In the genomic region with DNA sequence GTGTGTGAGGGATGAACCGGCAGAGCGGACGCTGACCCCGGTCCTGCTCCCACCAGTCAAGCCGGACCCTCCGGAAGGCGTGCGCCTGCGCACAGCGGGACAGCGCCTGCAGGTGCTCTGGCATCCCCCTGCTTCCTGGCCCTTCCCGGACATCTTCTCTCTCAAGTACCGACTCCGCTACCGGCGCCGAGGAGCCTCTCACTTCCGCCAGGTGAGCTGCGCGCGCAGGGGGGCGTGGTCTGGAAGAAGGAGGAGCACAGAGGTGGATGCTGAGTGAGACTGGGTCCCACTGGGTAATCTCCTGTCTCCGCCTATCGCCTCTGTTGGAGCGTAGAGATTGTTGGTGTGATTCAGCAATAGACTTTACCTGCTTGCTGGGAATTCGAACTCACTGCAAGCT, we compare ENCODE assay signal across 9 mouse cellular contexts. TPM values are rescaled to one million over a fixed set of nuclear protein-coding genes. Genes with fewer than 3 reads are reported as not detected.
DNase-seq lines count a peak whose midpoint lies in the region; ATAC-seq and TF ChIP-seq lines count a peak whose summit lies in the region.
"Had no signal": no experiment of that assay in that cellular context is flagged by ENCODE, and none has a peak within 500 bp of the region (broad histone marks: within the 10 kb centered on the region; RNA-seq: fewer than 3 reads in every experiment).

No protein-coding gene starts in this region.

- no peak for TF ChIP-seq CTCF in heart, adult 2 months (IDR thresholded peaks at IDR 0.05)

- intact Hi-C loops in heart, adult 2 months (cut with DNase I), result loop anchor here (5.0 to 10.0 kb wide), 3 partner anchors 81 to 299 kb away; partner anchors contain the start of genes Fem1a, Pot1b and Sh3gl1

- H3K27ac ChIP-seq in heart, adult 2 months, result no peak overlapping the region
- H3K27ac ChIP-seq in heart, embryonic 12.5 days (ENCODE audit: poor library complexity, severe bottlenecking), result no peak overlapping the region
- no peak overlapping the region for H3K27ac ChIP-seq in liver, embryonic 12.5 days
- H3K27ac ChIP-seq in neural tube, embryonic 14.5 days (ENCODE audit: low read depth, low read length), result peak overlapping the region; percentile 55

- WGBS in heart, adult 2 months, result 5% methylated on average over 26 of the region's 26 CpGs
- WGBS in heart, embryonic 12.5 days, result under 1% methylated on average over 26 of the region's 26 CpGs
- WGBS in liver, embryonic 12.5 days (ENCODE audit: insufficient replicate concordance), result 2% methylated on average over 26 of the region's 26 CpGs
- under 1% methylated on average over 26 of the region's 26 CpGs for WGBS in neural tube, embryonic 14.5 days

- TF ChIP-seq POLR2A in heart, adult 2 months (IDR thresholded peaks at IDR 0.05; ENCODE audit: insufficient read depth, low read depth, low read length), result no peak

- H3K27me3 ChIP-seq in heart, adult 2 months (ENCODE audit: control insufficient read depth, insufficient read depth, low read length), result no peaks in the 10 kb centered on the region
- peaks cover 41% of the 10 kb centered on the region for H3K27me3 ChIP-seq in heart, embryonic 12.5 days (replicated peaks)
- peaks cover 25% of the 10 kb centered on the region for H3K27me3 ChIP-seq in liver, embryonic 12.5 days (replicated peaks)
- H3K27me3 ChIP-seq in neural tube, embryonic 14.5 days (ENCODE audit: control insufficient read depth, insufficient read depth, low read length), result no peaks in the 10 kb centered on the region
- H3K27me3 ChIP-seq: CH12.LX had no signal

- TF ChIP-seq EP300 in heart, adult 2 months (IDR thresholded peaks at IDR 0.05; ENCODE audit: insufficient read depth, low read depth, low read length), result no peak

- ATAC-seq in heart, embryonic 12.5 days (ENCODE audit: insufficient number of reproducible peaks, low FRiP score), result no peak
- peak; percentile 25; the same call in 1 of the 2 replicates for ATAC-seq in liver, embryonic 12.5 days
- ATAC-seq in neural tube, embryonic 14.5 days (ENCODE audit: low read depth), result peak; percentile 35

- no peak overlapping the region for H3K9ac ChIP-seq in heart, adult 2 months (ENCODE audit: low read depth, low read length)
- peak overlapping the region; percentile 62 for H3K9ac ChIP-seq in heart, embryonic 12.5 days
- peak overlapping the region; percentile 61 for H3K9ac ChIP-seq in liver, embryonic 12.5 days
- H3K9ac ChIP-seq in neural tube, embryonic 14.5 days (replicated peaks; ENCODE audit: low read depth, low read length), result peak overlapping the region; percentile 44

- H3K36me3 ChIP-seq in heart, adult 2 months (ENCODE audit: control insufficient read depth, insufficient read depth, low read length), result no peaks in the 10 kb centered on the region
- H3K36me3 ChIP-seq in heart, embryonic 12.5 days, result peaks cover 4% of the 10 kb centered on the region
- H3K36me3 ChIP-seq in liver, embryonic 12.5 days, result peaks cover 8% of the 10 kb centered on the region
- no peaks in the 10 kb centered on the region for H3K36me3 ChIP-seq in neural tube, embryonic 14.5 days (ENCODE audit: control insufficient read depth, insufficient read depth, low read length)

- no peaks in the 10 kb centered on the region for H3K79me2 ChIP-seq in heart, adult 2 months (replicated peaks; ENCODE audit: control insufficient read depth, insufficient read depth, low read length)

- 0 out of 2 replicates have a peak overlapping the region, but pooled peaks have one; percentile 8 for H3K4me3 ChIP-seq in heart, adult 2 months
- peak overlapping the region; percentile 51 for H3K4me3 ChIP-seq in heart, embryonic 12.5 days
- peak overlapping the region; percentile 64 for H3K4me3 ChIP-seq in liver, embryonic 12.5 days
- H3K4me3 ChIP-seq in neural tube, embryonic 14.5 days (ENCODE audit: low read depth, low read length), result peak overlapping the region; percentile 44

- peak; percentile 39 to 43 for DNase-seq in heart, adult 2 months
- no peak for DNase-seq in heart, adult 18-20 months
- DNase-seq in cerebellum, postnatal 10 days, result peak; percentile 94 to 96
- peak; percentile 88 for DNase-seq in kidney, postnatal 10 days
- DNase-seq in urinary bladder, postnatal 25 days (ENCODE audit: low spot score), result peak; percentile 78

- H3K4me2 ChIP-seq in heart, embryonic 12.5 days, result peak overlapping the region; percentile 86
- peak overlapping the region; percentile 82 for H3K4me2 ChIP-seq in liver, embryonic 12.5 days
- peak overlapping the region; percentile 65 for H3K4me2 ChIP-seq in neural tube, embryonic 14.5 days (ENCODE audit: low read depth, low read length)

- no peaks in the 10 kb centered on the region for H3K9me3 ChIP-seq in heart, embryonic 12.5 days (replicated peaks)
- no peaks in the 10 kb centered on the region for H3K9me3 ChIP-seq in liver, embryonic 12.5 days (replicated peaks)
- H3K9me3 ChIP-seq in neural tube, embryonic 14.5 days (ENCODE audit: control insufficient read depth, low read length), result no peaks in the 10 kb centered on the region

- H3K4me1 ChIP-seq in heart, adult 2 months (ENCODE audit: control insufficient read depth, insufficient read depth, low read length), result peaks cover 4% of the 10 kb centered on the region
- H3K4me1 ChIP-seq in heart, embryonic 12.5 days (replicated peaks), result peaks cover 20% of the 10 kb centered on the region
- H3K4me1 ChIP-seq in liver, embryonic 12.5 days, result peaks cover 51% of the 10 kb centered on the region
- H3K4me1 ChIP-seq in neural tube, embryonic 14.5 days (ENCODE audit: control insufficient read depth, insufficient read depth, low read length), result peaks cover 14% of the 10 kb centered on the region

RNA-seq across cellular contexts. Expression of gene Yju2, which starts 2.8 kb away (rescaled TPM):
- 1 to 10 TPM; 8.3 to 9.2 TPM for total RNA-seq in heart, adult 2 months (2021)
- 3.7 and 4.2 TPM in 2 replicates for polyA plus RNA-seq in heart, adult 2 months (2012; rRNA removed)
- total RNA-seq in heart, adult 18-20 months (2021), result 1 to 10 TPM; 7.5 to 8.6 TPM
- polyA plus RNA-seq in heart, embryonic 12.5 days (2016; fragmentation: Nextera tagmentation; extraction: Ambion mirVana), result 17.4 and 17.5 TPM in 2 replicates
- 14.6 and 15.6 TPM in 2 replicates for polyA plus RNA-seq in liver, embryonic 12.5 days (2016; fragmentation: Nextera tagmentation; extraction: Ambion mirVana)
- 17.9 and 18.0 TPM in 2 replicates for polyA plus RNA-seq in neural tube, embryonic 14.5 days (2014; fragmentation: Nextera tagmentation; extraction: Ambion mirVana)

RNA-seq across cellular contexts. Expression of gene Ebi3, which starts 3.7 kb away (rescaled TPM):
- total RNA-seq in heart, adult 2 months (2021), result under 1 TPM; 0.34 to 0.91 TPM
- 1.3 and 4.1 TPM in 2 replicates for polyA plus RNA-seq in heart, adult 2 months (2012; rRNA removed)
- total RNA-seq in heart, adult 18-20 months (2021), result 1 to 10 TPM in 1 of 2 experiments, under 1 TPM in 1; 0.69 to 1.1 TPM
- polyA plus RNA-seq in heart, embryonic 12.5 days (2016; fragmentation: Nextera tagmentation; extraction: Ambion mirVana), result 0.40 TPM in 1 of 2 replicates, not detected in the other
- 4.5 and 5.4 TPM in 2 replicates for polyA plus RNA-seq in liver, embryonic 12.5 days (2016; fragmentation: Nextera tagmentation; extraction: Ambion mirVana)
- polyA plus RNA-seq in neural tube, embryonic 14.5 days (2014; fragmentation: Nextera tagmentation; extraction: Ambion mirVana), result 6.7 and 7.1 TPM in 2 replicates

RNA-seq across cellular contexts. Expression of gene Zfp119b, which starts 6.8 kb away (rescaled TPM):
- 1 to 10 TPM; 2.5 to 3.9 TPM for total RNA-seq in heart, adult 2 months (2021)
- polyA plus RNA-seq in heart, adult 2 months (2012; rRNA removed), result 0.49 and 1.2 TPM in 2 replicates
- total RNA-seq in heart, adult 18-20 months (2021), result 1 to 10 TPM; 2.4 TPM
- 3.1 and 4.3 TPM in 2 replicates for polyA plus RNA-seq in heart, embryonic 12.5 days (2016; fragmentation: Nextera tagmentation; extraction: Ambion mirVana)
- polyA plus RNA-seq in liver, embryonic 12.5 days (2016; fragmentation: Nextera tagmentation; extraction: Ambion mirVana), result 1.8 and 2.5 TPM in 2 replicates
- polyA plus RNA-seq in neural tube, embryonic 14.5 days (2014; fragmentation: Nextera tagmentation; extraction: Ambion mirVana), result 9.8 and 10.5 TPM in 2 replicates

RNA-seq across cellular contexts. Expression of gene Shd, which starts 14.1 kb away (rescaled TPM):
- under 1 TPM; 0.63 to 0.64 TPM for total RNA-seq in heart, adult 2 months (2021)
- 1.9 TPM in 2 replicates for polyA plus RNA-seq in heart, adult 2 months (2012; rRNA removed)
- total RNA-seq in heart, adult 18-20 months (2021), result 1 to 10 TPM; 1.1 to 1.9 TPM
- polyA plus RNA-seq in heart, embryonic 12.5 days (2016; fragmentation: Nextera tagmentation; extraction: Ambion mirVana), result 7.2 and 9.2 TPM in 2 replicates
- 0.81 and 0.95 TPM in 2 replicates for polyA plus RNA-seq in liver, embryonic 12.5 days (2016; fragmentation: Nextera tagmentation; extraction: Ambion mirVana)
- 158 and 218 TPM in 2 replicates for polyA plus RNA-seq in neural tube, embryonic 14.5 days (2014; fragmentation: Nextera tagmentation; extraction: Ambion mirVana)

RNA-seq across cellular contexts. Expression of gene Fsd1, which starts 30.2 kb away (rescaled TPM):
- under 1 TPM; 0.50 to 0.61 TPM for total RNA-seq in heart, adult 2 months (2021)
- 0.35 and 0.76 TPM in 2 replicates for polyA plus RNA-seq in heart, adult 2 months (2012; rRNA removed)
- total RNA-seq in heart, adult 18-20 months (2021), result not detected
- polyA plus RNA-seq in heart, embryonic 12.5 days (2016; fragmentation: Nextera tagmentation; extraction: Ambion mirVana), result 5.2 and 5.6 TPM in 2 replicates
- 1.7 and 2.3 TPM in 2 replicates for polyA plus RNA-seq in liver, embryonic 12.5 days (2016; fragmentation: Nextera tagmentation; extraction: Ambion mirVana)
- 155 and 188 TPM in 2 replicates for polyA plus RNA-seq in neural tube, embryonic 14.5 days (2014; fragmentation: Nextera tagmentation; extraction: Ambion mirVana)

Comparison
In these comparisons a context has a peak if more than half of its experiments do, and no peak if none do; other contexts are left out.
1. DNase-seq: peak in heart, adult 2 months (2 of 2), cerebellum, postnatal 10 days (2 of 2), kidney, postnatal 10 days (single experiment) and urinary bladder, postnatal 25 days (single experiment); none in heart, adult 18-20 months (0 of 2).
2. H3K4me3 ChIP-seq: peak in every context shown above with its lines; median percentile 64 in liver, embryonic 12.5 days; 51 in heart, embryonic 12.5 days; 44 in neural tube, embryonic 14.5 days; 8 in heart, adult 2 months.
3. Peak in every context shown above with its lines, with median percentiles within 50 percentile points of each other: H3K4me2 ChIP-seq.